Mouse (Mus musculus) adrenal gland, postnatal 10 days (tissue): Measurements from ENCODE around the gene Zfp217. TPM values are rescaled to one million over a fixed set of nuclear protein-coding genes. Genes with fewer than 3 reads are reported as not detected.

ENCODE experiments used
- DNase-seq: peaks from one replicate; pipeline ENCODE4 v3.0.0; 2021; ENCODE audit warnings: mixed read lengths
- total RNA-seq, 2 experiments: library from RNA; stranded (reverse); gene quantifications; 2 replicates each; pipeline ENCODE4 v1.2.3; 2021

The Zfp217 gene
- total RNA-seq, 2 experiments from 2014 or later: 22.0 to 31.0 TPM

DNA sequence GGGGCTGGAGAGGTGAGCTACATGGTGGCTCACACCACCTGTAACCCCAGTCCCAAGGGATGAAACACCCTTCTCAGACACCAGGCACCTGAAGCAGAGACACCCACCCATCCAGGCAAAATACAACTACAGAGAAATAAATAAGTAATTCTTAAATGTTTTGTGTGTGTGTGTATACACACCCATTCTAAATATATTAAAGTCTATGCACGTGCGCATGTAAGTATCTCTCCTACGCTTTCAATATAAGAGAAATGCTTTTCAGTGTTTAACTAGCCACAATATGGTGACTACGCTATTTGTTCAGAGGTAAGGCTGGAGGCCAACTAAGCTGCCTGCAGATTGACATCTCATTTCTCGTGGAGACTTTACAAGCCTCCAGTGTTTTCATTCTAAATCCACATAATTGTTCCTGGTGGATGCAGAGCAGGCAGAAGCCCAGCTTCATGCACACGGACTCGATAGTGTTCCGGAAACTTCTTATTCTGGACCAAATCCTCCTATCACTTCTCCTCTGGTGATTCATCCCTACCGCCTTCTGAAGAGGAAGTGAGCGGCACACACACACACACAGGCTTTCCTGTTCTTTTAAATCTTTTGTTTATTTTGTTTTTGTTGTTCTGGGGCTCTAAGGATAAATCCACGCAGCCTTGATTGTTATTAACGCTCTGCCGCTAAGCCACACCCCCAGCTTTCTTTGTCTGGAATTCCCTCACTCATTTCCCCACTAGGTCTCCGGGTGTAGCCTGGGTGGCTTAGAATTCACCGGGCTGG, 12.1 kb upstream of the Zfp217 start:
- DNase-seq: no peak

DNA sequence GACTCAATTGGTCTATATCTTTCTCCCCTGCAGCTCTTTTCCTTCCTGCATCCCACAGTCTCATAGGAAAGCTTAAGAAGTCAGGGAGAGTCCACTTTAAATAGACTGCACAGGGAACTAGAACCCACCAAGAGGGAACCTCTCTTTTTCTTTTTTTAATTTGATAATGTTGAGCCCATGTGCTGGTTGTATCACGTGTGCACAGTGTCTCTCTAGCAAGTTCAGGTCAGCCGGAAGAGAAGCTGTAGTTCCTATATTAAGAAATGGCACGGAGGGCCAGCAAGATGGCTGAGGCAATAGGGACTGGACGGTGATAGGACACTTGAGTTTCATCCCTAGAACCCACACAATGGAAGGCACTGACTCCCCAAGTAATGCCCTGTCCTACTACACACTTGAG, 11.1 kb upstream of the Zfp217 start:
- DNase-seq: no peak

DNA sequence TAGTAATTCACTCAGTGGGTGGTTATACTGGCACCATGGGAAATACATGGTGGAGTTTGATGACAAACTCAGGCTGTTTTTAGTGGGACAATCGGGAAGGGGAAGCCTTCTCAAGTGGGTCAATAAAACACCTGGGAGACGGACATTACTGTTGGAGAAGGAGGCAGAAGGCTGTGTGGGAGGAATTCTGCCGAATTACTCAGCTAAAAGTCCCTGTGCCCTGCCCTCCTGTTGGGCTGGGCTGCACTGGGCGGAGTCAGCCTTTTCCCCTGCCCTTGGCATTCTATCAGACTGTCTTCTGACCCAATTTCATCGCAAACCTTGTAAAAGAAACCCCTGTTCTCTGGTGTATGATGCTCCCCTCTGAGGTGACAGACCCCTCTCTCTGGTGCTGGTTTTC, 10.3 kb upstream of the Zfp217 start:
- peak; percentile 79 for DNase-seq

DNA sequence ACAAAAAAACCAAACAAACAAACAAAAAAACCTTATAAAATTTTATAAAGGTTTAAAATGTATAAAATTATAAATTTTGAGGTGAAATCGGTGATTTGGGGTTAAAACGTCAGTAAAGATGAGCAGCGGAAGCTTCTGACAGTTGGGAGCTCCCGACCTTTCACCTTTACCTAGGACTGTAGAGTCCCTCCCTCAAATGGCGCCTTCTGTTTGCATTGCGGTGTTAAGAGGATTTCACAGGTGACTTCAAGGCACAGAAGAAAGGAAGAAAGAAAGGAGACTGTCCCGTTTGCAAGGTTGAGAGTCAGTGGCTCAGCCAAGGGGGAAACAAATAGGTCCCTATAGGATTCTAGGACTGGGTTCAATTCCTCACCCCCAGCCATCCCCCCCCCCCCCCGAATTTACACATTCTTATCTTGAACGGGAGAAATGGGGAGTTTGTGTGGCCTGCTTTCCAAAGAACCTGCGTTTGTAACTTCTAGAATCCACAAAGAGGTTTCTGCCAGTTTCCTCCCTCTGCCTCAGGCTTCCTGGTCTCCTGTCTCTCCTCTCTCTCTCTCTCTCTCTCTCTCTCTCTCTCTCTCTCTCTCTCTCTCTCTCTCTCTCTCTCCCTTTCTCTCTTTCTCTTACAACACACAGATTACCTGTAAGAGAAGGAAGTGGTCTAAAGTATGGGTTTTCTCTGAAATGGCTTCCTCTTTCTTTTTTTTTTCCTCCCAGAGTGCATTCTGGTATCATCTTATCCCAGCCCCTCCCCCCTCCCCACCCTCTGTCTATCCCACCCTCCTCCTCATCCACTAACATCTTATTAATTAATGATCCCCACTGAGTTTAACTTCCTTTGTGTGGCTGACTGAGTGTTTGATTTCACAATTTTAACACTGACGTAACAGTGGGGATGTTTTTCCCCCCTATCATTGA, 9.6 kb upstream of the Zfp217 start:
- DNase-seq: no peak

DNA sequence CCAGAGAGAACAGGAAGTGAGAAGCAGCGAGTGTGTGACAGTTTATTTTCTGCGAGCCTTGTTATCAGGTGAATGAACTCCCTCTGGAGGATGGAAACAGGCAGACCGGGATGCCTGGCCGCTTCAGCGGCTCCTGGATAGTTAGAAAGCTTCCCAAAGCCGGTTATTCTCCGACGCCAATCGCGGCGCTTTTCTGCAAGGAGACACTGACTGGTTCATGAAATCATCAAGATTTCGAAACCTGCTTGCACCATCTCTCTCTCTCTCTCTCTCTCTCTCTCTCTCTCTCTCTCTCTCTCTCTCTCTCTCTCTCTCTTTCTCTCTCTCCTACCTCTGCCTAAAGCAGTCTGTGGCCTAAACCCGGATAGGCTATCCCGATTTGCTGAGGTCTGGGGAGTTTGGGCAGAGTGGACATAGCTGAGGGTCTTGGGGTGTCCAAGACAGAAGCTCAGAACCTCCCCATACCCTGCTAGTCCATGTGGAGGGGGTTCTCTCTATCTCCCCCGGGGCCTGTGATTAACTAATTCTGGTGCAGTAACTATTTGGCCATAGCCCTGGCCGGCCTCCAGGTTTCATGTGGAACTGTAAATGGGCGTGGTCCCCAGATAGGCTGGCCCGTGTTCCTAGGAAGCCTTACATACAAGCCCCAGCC, 7.3 kb upstream of the Zfp217 start:
- DNase-seq: peak; percentile 85

DNA sequence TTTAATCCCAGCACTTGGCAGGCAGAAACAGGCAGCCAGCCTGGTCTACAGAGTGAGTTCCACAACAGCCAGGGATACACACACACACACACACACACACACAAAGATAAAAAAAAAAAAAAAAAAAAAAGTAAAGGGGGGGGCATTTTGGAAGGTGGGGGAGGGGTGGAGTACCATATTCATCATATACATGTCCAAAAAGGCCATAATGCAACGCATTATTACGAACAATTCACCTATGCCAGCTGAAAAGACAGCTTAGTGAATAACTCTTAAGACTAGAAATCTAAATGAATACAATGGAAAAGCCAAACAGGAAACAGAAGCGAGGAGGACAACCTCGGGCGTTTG, 6.8 kb upstream of the Zfp217 start:
- no peak for DNase-seq

DNA sequence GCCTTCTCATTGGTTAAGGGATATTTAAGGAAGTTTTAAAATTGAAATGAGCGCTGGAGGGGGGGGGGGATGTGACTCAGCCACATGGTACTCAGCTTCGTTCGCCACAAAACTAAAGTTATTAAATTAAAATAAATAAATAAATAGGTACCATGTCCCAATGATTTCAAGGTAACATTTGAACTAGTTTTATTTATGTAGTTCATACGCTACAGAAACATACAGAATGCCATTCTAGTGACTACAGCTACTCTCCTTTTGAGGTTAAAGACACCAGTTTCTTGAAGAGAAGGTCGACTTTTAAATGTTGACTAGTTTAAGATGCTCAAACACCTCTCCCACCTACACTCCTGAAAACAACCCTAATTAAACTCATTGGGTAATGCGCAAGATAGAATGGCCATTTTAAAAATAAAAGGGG, 6.4 kb upstream of the Zfp217 start:
- no peak for DNase-seq

DNA sequence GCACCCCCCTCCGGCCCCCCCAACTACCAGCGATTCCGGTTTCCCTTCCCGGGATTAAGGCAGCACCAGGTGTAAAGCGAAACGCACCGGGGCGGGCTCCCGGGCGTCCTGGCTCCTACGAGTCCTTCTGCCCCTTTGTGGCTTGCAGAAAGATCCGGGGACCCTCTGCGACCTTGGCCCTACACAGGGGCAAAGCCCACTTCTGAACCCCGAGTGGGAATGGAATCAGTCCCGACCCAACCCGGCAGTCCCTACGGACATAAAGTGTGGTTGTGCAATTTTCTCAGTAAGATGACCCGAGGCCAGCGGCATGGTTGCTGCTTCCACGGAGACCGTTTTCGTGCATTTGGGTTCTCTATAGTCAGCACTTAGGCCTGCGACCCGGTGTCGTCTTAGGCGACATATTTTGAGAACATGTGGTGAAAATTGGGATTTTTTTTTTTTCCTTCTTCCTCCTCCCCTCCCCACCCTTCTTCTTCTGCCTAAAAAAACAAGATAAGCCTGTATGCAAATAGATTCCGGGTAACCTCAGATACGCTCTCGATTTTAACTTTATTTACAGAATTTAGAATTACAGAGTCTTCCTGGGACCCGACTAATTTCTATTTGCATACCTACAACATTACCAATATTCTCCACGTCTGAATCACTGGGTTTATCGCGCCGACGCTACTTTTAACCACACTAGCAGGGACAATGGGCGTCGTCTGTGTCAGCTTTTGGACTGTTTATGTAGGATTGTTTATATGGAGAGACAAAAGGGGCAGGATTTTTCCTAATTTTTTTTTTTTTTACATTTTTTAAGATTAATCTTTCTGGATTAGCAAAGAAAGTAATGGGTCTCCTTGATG, 5.7 kb upstream of the Zfp217 start:
- peak; percentile 77 for DNase-seq

DNA sequence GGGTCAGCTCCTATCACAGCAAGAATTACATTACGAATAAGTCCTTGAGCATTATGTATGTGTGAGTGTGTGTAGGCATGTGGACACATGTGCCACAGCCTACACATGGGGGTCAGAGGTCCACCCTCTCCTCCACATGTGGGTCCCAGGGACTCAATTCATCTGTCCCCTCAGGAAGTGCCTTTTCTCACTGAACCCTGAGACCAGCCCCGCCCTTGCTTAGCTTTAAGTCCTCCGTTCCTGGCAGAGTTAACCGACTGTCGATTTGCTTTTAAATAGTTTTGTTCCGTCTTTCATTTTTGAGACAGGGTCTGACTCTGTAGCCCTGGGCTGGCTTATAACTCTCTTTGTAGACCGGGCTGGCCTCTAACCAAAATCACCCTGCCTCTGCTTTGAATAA, 5.0 kb upstream of the Zfp217 start:
- DNase-seq: no peak

DNA sequence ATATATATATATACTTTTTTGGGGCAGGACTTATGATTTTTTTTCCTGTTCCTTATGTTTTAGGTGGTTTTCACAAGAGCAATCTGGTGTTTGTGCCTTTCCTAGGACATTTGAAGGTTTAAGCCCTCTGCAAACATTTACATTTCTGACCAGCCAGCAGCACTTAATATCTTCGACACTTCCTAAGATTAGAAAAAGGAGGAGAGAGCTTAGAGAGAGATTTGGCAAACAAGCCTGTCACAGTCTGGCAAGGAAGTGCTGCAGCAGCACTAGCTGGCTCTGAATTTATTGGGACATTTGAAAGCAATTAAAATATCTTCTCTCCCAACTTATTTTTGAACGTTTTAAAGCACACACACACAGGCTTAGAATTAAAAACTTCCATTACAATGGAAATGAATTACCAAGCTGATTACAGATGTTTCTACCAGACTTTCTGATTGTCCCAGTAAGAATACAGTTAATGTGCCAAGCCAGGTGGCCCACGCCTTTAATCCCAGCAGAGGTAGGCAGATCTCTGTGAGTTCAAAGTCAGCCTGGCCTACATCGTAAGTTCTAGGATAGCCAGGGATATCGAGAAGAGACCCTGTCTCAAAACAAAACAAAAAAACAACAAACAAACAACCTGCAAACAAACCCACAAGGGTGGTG, 4.3 kb upstream of the Zfp217 start:
- DNase-seq: no peak

DNA sequence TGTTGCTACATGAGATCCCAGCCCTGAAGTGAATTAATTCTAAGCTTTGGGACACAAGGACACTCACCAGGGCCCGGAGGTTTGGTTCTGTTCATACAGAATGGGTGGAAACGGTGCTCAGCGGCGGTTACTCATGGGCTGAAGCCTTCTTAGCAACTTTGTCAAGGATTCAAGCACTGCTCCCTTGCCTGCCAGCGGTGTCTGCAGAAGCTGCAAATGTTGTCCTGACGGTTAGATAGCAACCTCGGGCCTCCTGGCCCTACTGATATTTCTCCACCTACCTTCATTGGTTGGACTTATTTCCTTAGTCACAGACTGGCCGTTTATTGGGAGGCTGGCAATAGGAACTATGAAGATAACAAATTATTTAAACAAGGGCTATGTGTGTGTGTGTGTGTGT, 3.6 kb upstream of the Zfp217 start:
- no peak for DNase-seq

DNA sequence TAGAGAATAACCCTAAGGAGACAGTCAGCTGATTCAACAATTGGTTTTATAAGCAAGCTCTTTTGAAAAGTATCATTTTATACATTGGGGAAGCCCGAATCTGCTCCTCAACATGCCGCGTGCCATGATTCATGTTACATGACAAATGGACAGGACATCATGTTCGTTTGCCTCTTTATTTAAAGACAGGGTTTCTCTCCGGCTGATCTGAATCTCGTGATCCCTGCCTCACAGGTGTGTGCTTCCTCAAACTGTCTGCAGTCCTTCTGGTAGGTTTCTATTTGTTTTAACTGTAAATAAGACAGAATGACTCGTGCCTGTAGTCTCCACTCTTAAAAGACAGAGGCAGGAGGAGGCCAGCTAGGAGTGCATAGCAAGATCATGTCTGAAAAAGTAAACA, 925 bp upstream of the Zfp217 start:
- no peak for DNase-seq

DNA sequence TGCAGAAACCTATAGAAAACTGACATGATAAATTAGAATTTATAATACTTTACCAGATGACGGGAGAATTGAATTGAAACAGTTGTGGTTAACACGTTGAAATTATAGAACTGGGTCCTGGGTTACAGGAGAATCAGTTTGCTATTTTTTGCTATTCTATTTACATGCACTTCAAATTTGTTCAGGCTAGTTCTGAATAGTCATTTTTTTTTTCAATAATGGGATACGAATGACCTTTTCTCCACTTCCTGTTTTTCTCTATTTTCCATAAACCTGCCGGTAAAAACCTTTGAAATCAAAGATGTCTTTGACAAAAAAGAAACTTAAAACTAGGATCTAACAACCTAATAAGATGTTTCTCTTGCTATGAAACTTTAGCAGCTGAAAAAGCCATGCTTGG, 733 bp downstream of the Zfp217 start:
- DNase-seq: no peak

DNA sequence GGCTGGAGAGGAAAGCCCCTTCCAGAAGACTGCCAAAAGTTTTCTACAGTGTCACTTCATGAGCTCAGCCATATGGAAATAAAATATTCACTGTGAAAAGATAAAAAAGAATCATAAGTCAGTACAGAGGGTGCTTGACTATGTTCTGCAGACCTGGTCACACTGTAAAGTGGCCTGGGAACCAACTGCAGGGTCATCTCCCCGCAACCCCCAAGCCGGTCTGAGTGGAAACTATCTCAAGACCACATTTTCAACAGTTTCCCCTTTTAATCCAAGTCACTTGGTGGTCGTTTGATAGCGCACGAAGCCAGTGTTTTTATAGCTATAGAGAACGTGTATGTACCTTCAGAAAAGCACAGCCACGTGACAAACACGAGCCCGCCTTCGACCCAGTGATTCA, 3.6 kb downstream of the Zfp217 start:
- DNase-seq: no peak

DNA sequence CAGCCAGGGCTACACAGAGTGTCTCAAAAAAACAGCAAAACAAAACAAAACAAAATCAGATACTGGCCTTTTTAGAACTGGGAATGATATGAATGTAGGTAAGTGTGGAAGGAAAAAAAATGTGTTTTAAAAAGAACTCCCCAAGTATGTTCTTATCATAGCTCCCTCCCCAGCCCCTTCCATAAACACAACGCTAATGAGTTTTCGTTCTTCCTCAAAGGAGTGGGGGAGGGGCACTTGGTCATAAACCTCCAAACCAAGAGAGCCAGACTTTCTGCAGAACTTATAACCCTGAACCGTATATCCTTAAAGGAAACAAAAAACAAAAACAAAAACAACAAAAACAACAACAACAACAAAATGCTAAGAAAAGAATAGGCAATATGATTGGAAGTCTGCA, 4.0 kb downstream of the Zfp217 start:
- no peak for DNase-seq

DNA sequence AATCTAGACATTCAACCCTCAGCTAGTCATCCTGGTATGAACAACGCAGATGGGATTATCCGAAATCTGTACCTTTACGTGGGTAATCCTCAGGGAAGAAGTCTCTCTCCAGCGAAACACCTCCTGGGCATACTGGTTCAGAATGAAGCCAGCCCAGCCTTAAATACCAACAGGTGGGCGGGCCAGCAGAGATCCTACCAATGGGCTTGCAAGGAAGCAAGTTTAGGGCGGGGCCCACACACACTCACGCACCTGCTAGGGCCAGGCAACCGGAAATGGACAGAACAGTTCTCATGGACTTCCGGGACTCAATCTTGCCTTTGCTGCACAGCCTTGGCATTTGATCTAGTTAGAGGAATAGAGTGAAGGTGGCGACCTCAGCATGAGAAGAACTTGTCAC, 5.4 kb downstream of the Zfp217 start:
- no peak for DNase-seq

DNA sequence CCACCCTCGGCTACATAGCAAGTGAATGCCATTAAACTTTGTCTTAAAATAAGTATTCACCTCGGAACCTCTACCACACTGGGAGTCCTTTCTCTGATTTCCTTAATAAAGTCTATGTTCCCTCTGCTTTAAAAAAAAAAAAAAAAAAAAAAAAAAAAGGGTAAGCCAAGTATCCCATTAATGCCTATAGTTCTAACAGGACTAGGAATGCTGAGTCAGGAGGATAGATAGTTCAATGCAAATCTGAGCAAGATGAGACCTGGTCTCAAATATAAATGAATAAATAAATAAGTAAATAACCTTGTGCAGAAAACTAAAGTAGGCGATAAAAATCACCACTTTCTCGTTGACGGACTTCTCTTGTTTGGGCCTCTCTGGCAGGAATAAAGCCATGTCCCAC, 6.4 kb downstream of the Zfp217 start:
- no peak for DNase-seq

DNA sequence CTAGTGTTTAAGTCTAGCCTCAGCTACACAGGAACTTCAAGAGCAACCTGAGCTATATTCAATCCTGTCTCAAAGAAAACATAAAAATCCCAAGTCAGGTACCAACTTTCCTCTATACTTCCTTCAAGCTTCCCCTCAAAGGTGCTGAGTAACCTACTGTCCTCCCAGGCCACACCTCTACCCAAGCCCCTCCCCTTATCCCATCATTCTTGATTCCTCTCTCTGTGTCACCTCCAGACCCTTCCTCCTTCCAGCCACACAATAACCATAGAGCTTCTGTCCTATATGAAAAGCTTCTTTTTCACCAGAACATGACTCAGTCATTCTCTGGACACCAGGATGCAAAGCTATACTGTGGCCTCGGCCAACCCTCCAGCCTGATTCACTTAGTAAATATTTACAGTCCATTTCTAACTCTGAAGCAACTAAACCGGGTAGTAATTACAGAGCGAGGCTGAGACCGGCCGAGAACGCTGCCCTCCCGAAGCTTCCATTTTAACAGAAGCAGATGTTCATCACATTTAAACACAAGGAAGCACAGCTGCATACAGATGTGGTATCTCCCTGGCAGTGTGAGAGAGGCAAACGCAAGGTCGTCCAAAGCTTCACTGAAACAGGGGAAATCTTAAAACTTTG, 8.4 kb downstream of the Zfp217 start:
- DNase-seq: no peak

DNA sequence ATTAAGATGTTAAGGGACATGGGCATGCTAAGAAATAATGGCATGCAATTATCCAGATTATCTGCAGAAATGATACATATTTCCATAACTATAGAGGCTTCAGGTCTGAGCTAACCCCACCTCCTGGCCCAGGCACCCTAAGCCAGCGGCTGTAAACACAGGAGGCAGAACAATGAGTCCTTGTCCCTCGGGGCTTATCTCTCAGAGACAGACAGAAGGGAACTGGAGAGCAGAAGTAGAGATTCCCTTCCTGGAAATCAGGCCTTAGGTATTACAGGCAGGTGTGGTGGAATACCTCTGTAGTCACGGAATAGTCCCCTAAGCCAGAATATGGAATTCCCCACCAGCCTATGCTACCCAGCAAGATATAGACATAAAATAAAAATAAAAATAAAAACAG, 11.0 kb downstream of the Zfp217 start:
- no peak for DNase-seq

DNA sequence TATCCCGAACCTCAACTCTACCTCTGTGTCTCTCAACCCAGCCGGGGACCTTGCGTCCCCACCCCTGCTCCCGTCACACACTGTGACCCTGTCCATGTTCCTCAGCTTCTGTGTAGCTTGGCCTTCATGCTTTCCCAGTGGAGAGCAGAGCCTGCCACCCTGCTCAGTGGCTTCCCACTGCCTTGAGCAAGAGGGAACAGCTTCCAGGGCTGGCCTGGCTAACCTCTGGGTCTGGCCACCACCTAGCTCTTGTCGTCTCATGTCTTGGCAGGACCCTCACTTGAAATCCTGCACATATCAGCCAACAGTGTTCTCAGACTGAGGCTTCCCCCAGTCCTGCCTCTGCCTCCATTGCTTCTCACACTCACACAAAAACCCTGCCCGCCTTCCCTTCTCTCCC, 12.1 kb downstream of the Zfp217 start:
- no peak for DNase-seq

DNA sequence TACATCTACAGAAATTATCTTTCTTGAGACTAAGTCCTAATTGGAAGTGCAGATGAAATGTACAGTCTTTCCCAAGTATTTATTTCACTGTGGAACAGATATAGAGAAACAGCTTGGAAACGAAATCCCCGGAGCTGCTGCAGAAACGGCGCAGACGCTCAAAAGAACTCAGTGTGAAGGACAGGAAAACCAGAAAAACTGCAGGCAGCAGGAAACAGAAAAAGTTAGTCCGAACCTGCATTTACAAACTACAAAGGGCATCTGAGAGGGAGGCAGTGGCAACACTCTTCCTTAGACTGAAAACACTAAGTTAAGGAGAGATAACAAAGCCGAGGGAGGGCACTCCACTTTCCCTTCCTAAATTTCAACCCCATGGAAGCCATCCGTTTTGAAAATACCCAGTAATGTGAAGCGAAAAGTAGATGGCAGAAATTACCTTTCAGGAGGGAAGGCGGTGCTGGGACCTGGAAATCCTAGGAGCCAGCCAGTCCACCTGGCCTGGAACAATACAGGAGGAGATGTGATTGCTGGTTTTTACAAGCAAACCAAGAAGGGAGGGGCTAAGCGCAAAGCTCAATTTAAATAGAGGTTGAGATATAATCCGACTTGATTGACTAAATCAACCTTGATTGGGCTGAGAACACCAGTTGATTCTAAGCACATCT, 13.7 kb downstream of the Zfp217 start:
- DNase-seq: no peak
